Mouse (Mus musculus) right cerebral cortex, postnatal 14 days (tissue): ENCODE data around the gene Rcor1.
A peak's percentile ranks its signal among the peaks of the same experiment; 100 is the strongest.

ENCODE experiments used
- DNase-seq: peaks from one replicate; pipeline ENCODE4 v3.0.0; 2022

The Rcor1 gene

DNA sequence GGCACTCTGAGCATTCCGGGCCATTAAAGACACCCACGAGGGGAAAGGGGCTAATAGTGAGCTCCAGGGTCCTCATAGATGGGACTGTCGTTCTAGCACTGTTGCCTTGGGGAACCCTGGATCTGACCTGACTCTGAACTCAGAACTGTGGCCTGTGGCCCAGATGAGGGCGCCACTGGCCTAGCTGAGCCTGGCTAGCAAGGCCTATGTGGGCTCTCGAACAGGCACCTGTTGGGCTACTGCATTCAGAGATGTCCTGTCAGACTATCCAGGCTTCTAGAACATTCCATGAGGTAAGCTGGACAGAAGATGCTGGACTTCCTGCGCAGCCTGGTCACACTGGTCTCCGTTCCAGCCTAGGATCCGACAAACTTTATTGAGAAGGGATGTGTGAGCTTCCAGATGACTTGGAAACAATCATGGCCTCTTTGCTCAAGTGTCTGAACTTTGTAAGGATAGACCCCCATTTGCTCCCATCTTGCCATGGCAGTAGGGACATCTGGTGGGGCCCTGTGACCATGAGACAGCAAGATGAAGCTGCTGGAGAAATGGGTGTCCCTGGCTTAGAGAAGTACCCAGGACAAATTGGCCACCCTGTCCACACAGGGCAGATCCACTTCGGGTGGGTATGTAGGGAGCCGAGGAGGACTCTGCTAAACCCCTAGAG lies 126.1 kb downstream of the Rcor1 start:
- peak; percentile 27 for DNase-seq
